Mouse (Mus musculus): ENCODE data around the gene Acvr1b.
A peak's percentile ranks its signal among the peaks of the same experiment; 100 is the strongest.

The Acvr1b gene

GRCm38 (mm10) chr15:101230503-101230902 lies 56.6 kb downstream of the Acvr1b start:
- DNase-seq (ENCODE audit: low spot score in 2 of 2), result no peak

DNA sequence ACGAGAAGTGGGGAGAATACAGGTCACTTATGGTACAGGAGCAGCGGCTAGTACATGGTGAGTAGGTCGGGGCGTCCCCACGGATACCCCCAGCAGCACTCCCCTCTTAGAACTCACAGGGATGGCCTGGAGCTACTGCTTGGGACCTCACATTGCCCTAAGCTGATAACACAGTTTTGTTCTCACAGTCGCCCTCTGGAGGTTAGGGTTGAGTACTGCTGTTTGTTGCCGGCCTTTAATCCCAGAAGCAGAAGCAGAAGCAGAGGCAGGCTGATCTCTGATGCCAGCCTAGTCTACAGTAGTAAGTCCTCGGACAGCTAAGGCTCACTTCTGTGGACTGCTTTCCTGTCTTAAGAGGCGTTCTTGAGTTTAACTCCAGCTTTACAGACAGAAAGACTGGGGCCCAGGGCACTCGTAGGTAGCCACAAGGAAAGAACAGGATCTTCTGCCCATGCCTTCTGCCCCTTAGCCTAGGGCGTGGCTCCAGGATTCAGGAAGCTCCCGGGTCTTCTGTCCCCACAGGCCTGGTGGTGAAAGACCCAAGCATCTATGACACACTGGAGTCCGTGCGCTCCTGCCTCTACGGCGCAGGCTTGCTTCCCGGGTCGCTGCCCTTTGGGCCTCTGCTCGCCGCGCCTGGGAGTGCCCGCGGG lies 57.3 kb downstream of the Acvr1b start:
- peak in 1 of 2 experiments; percentile 53 for DNase-seq (ENCODE audit: low spot score in 2 of 2)

GRCm38 (mm10) chr15:101231648-101232180 lies 57.8 kb downstream of the Acvr1b start:
- no peak for DNase-seq (ENCODE audit: low spot score in 2 of 2)

DNA sequence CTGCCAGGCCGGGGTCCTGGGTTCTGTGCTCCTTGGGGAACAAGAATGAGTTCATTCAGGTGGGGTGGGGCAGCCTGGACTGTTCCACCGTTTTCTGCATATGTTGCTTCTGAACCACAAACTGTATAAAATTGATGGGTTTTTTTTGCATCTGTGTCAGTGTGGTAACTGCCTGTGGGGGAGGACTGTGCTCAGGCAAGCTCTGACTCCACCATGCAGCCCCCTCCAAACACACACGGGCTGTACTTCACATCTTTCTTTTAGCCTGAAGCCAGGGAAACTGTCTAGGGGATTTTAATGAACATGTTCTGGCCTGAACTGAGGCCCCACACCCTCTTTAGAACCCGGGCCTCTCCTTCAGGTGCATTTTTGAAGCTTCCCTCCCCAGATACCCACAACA lies 58.7 kb downstream of the Acvr1b start:
- no peak for DNase-seq (ENCODE audit: low spot score in 2 of 2)

GRCm38 (mm10) chr15:101233183-101233582 lies 59.3 kb downstream of the Acvr1b start:
- no peak for DNase-seq (ENCODE audit: low spot score in 2 of 2)

DNA sequence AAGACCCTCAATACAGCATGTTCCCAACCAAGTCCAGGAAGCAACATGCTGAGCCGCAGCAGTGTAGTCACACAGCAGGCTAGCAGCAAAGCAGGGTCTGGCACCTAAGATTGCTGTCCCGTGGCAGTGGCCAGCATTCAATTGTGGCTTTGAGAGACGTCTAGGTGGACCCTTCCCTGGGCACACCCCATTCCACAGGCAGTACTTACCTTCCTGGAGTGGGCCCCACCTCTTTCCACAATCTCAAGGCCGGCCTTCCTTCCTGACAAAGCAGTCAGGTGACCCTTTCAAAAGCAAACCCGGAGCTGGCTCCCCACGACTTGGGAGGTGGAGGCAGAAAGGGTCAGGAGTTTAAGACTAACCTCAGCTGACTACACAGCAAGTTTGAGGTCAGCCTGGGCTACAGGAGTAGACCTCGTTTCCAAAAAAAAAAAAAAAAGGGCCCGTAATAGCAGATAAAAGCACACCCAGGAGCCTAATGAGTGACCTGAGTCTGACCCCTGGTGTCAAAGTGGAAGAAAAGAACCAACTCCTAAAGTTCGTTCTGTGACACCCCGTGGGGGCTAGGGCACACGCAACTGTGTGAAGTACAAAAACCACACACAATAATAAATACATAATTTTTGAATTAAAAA lies 59.9 kb downstream of the Acvr1b start:
- no peak for DNase-seq (ENCODE audit: low spot score in 2 of 2)

DNA sequence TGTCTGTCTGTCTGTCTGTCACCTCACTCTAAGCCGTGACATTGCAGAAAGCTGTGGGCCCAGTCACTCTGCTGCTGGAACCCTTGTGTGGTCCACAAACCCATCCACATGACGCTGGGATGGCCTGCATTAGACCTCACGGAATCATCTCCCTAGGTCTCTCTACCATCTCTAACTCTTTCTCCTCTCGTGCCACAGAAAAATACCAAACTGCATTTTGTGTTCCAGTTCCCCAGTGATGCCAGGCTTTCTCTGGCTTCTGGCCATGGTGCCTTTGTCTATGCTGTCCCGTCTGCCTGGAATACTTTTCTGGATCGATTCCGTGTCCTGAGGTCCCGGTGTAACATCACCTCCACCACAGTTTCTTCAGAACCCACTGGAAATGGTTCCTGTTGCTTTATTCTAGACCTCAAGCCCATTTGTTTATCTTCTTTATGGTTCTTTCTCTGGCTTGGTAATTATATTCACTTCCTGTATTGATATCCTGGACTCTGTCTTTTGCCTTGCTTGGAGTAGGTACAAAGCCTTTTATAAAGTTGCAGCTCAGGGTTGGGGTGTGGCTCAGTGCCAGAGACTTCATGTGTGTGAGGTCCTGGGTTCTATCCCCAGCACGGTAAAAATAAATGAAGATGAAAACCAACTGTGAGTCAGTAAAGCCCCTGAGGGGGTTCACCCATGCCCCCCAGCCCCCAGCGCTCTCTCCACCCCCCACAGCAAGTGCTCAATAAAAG lies 60.9 kb downstream of the Acvr1b start:
- DNase-seq (ENCODE audit: low spot score in 2 of 2), result no peak

DNA sequence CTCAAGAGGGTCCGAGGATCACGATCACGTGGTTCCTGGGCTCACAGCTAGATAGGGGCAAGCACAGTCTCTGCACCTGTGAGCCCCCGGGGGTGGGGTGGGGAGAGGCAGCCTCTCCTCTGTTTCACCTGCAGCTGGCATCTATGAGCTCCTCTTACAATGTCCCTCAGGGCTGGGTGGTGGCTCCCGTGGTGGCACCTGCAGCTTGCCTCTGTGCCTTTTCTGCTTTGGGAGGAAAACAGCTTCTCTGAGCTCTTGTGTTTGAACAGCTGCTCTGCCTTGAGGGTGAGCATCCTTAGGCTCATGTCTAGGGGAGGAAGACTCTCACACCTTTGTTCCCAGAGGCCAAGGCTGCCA lies 61.5 kb downstream of the Acvr1b start:
- no peak for DNase-seq (ENCODE audit: low spot score in 2 of 2)

- DNase-seq (ENCODE audit: low spot score in 2 of 2), result no peak
These were observed 62.0 kb downstream of the Acvr1b start for GRCm38 (mm10) chr15:101235728-101236327.

- DNase-seq (ENCODE audit: low spot score in 2 of 2), result peak; percentile 52 to 82
These were observed 63.0 kb downstream of the Acvr1b start for GRCm38 (mm10) chr15:101236878-101237277.

DNA sequence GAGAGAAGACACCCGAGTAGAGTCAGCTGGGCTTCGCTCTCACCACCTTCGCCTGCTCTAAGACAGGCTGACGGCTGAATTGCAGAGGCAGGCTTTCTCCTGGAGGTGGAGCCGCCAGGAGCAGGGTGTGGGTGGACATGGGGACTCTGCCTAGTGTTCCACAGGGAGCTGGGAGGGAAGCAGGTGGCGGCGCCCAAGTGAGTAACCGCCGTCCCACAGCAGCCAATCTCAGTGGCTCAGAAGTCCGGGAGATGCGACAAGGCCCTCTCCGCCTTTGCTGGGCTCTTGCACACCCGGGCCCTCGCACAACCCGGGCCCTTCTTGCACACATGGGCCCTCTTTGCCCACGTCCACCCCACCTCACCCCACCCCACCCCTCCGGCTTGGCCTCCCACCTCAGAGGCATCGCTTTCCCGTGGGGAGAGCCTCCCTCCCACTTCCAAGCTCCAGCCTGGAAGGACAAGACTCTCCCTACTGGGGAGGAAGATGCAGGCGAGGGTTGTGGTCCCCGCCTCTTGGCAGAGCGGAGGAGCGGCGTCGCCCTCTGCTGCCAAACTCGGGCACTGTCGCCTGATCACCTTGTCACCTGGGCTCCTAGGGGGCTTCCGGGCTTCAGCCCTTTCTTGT lies 65.1 kb downstream of the Acvr1b start:
- peak in 1 of 2 experiments; percentile 70 for DNase-seq (ENCODE audit: low spot score in 2 of 2)

DNA sequence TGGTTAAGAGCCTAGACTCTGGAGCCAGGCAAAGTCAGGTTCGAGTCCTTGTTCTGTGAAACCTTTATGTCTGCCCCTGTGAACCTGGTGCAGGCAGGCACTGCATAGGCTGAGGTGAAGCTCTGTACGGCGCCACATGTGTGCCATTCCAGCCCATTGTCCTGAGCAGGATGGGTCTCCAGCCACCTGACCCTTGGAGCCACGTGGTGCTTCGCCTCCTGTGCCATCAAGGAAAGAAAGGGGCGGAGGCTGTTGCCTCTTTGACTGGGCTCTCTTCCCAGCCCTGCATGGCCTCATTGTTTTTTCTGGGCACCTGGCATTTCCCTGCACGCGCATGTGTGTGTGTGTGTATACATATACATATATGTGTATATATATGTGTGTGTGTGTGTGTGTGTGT lies 66.0 kb downstream of the Acvr1b start:
- DNase-seq (ENCODE audit: low spot score in 2 of 2), result no peak

DNA sequence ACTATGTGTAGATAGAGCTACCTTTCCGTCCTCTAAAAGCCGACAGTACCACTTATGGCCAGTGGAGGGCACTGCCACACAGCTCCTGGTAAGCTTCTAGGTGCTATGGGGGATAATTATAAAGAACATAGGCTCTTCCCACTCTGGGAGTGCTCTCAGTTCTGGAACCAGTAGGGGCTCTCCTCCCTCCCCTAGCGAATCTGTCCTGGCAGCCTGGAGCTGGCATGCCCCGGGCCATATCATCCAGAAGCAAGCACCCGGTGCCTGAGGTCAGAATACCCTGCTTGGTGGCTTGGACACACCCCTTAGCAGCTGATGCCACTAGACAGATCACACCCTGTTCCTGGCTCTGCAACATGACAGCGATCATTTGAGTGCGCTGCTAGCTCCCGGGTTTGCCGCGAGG lies 66.9 kb downstream of the Acvr1b start:
- peak; percentile 72 to 85 for DNase-seq (ENCODE audit: low spot score in 2 of 2)

GRCm38 (mm10) chr15:101241236-101241635 lies 67.4 kb downstream of the Acvr1b start:
- DNase-seq (ENCODE audit: low spot score in 2 of 2), result no peak

- no peak for DNase-seq (ENCODE audit: low spot score in 2 of 2)
These were observed 68.0 kb downstream of the Acvr1b start for GRCm38 (mm10) chr15:101241853-101242252.

- DNase-seq (ENCODE audit: low spot score in 2 of 2), result peak in 1 of 2 experiments; percentile 42
These were observed 68.8 kb downstream of the Acvr1b start for GRCm38 (mm10) chr15:101242645-101243044.

DNA sequence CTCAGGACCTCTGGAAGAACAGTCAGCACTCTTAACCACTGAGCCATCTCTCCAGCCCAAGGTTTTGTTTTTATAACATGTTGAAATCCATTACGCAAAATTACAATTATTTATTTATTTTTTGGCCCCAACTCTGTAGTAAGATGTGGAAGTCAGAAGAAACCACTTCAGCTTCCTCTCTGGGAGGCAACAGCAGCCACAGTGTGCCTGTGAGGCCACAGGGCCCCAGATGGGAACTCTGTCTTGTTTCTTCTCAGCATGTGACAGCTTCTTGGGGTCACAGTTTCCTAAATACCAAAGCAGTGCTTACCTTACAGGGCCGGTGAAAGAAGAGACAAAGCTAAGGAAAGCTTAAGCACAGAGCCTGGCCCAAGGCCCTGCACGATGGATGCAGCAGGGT lies 70.1 kb downstream of the Acvr1b start:
- DNase-seq (ENCODE audit: low spot score in 2 of 2), result no peak

- peak; percentile 67 to 90 for DNase-seq (ENCODE audit: low spot score in 2 of 2)
These were observed 72.6 kb downstream of the Acvr1b start for GRCm38 (mm10) chr15:101246231-101247154.

DNA sequence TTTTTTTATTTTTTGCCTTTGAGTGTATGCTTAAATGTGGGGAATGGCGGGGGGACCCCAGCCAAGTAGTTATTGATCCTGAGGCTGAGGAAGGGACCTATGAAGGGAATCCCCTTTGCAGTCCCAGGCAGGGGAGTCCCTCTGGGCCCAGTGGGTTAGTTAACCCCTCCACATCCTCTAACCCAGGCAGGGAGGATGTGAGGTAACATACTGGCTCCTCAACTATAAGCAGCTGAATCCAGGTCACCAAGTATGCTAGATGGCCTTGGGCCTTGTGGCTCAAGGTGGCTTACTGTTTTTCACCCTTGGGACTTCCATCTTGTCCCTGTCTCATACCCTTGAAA lies 73.3 kb downstream of the Acvr1b start:
- no peak for DNase-seq (ENCODE audit: low spot score in 2 of 2)

GRCm38 (mm10) chr15:101248029-101248710 lies 74.3 kb downstream of the Acvr1b start:
- DNase-seq (ENCODE audit: low spot score in 2 of 2), result peak in 1 of 2 experiments; percentile 41
